Mouse (Mus musculus): ENCODE measurements around the gene Ttc37. TPM values are rescaled to one million over a fixed set of nuclear protein-coding genes. Genes with fewer than 3 reads are reported as not detected.

Ttc37 gene
- polyA plus RNA-seq, 1 experiment from 2014 or later: 20.1 TPM

- Histone ChIP-seq H3K27me3 (no peaks in the 10 kb centered on the region), H3K27ac (no peak overlapping the region), H3K36me3 (no peaks in the 10 kb centered on the region), H3K4me3 (no peak overlapping the region), H3K4me1 (no peaks in the 10 kb centered on the region), H3K9ac (no peak overlapping the region), H3K9me3 (no peaks in the 10 kb centered on the region), H3K4me2 (replicated peaks) (no peak overlapping the region)
- ATAC-seq (ENCODE audit: insufficient number of reproducible peaks, insufficient read depth, low FRiP score, low TSS enrichment): no peak
- WGBS: 81% methylated on average over 1 of the region's 1 CpGs
These were observed 24.2 kb upstream of the Ttc37 start for GRCm38 (mm10) chr13:76074323-76074722.

- peak overlapping the region; percentile 56 for H3K4me2 ChIP-seq (replicated peaks)
- ATAC-seq (ENCODE audit: insufficient number of reproducible peaks, insufficient read depth, low FRiP score, low TSS enrichment): peak; percentile 73; the same call in 1 of the 2 replicates
- 4% methylated on average over 16 of the region's 16 CpGs for WGBS
These were observed 430 bp upstream of the Ttc37 start for GRCm38 (mm10) chr13:76098116-76098492.

GRCm38 (mm10) chr13:76101989-76102388, 3.5 kb downstream of the Ttc37 start:
- WGBS: 91% methylated on average over 2 of the region's 2 CpGs
- H3K9me3 ChIP-seq: no peaks in the 10 kb centered on the region
- H3K4me2 ChIP-seq (replicated peaks): no peak overlapping the region
- no peaks in the 10 kb centered on the region for H3K27me3 ChIP-seq
- no peak overlapping the region for H3K4me3 ChIP-seq
- H3K4me1 ChIP-seq: no peaks in the 10 kb centered on the region
- peaks cover 7% of the 10 kb centered on the region for H3K36me3 ChIP-seq
- ATAC-seq (ENCODE audit: insufficient number of reproducible peaks, insufficient read depth, low FRiP score, low TSS enrichment): no peak
- no peak overlapping the region for H3K9ac ChIP-seq
- no peak overlapping the region for H3K27ac ChIP-seq

More at GRCm38 (mm10) chr13:76098116-76098492, 430 bp upstream of the Ttc37 start:
- H3K36me3 ChIP-seq: peaks cover 3% of the 10 kb centered on the region; the same call in 1 of the 2 replicates
- peak overlapping the region; percentile 63 for H3K9ac ChIP-seq
- H3K4me3 ChIP-seq: peak overlapping the region; percentile 83
- H3K27me3 ChIP-seq: no peaks in the 10 kb centered on the region
- H3K4me1 ChIP-seq: no peaks in the 10 kb centered on the region
- H3K9me3 ChIP-seq: no peaks in the 10 kb centered on the region
- peak overlapping the region; percentile 81 for H3K27ac ChIP-seq

GRCm38 (mm10) chr13:76109069-76109824, 10.7 kb downstream of the Ttc37 start:
- no peaks in the 10 kb centered on the region for H3K9me3 ChIP-seq
- no peak overlapping the region for H3K4me2 ChIP-seq (replicated peaks)
- no peaks in the 10 kb centered on the region for H3K4me1 ChIP-seq
- 89% methylated on average over 18 of the region's 18 CpGs for WGBS
- ATAC-seq (ENCODE audit: insufficient number of reproducible peaks, insufficient read depth, low FRiP score, low TSS enrichment): no peak
- no peak overlapping the region for H3K27ac ChIP-seq
- no peaks in the 10 kb centered on the region for H3K27me3 ChIP-seq
- H3K4me3 ChIP-seq: no peak overlapping the region
- H3K36me3 ChIP-seq: peaks cover 29% of the 10 kb centered on the region
- H3K9ac ChIP-seq: no peak overlapping the region

- H3K4me1 ChIP-seq: no peaks in the 10 kb centered on the region
- H3K9me3 ChIP-seq: no peaks in the 10 kb centered on the region
- no peak overlapping the region for H3K9ac ChIP-seq
- H3K27me3 ChIP-seq: no peaks in the 10 kb centered on the region
- H3K36me3 ChIP-seq: peaks cover 61% of the 10 kb centered on the region
- H3K27ac ChIP-seq: no peak overlapping the region
- no peak overlapping the region for H3K4me3 ChIP-seq
- WGBS: 88% methylated on average over 4 of the region's 4 CpGs
- H3K4me2 ChIP-seq (replicated peaks): no peak overlapping the region
- ATAC-seq (ENCODE audit: insufficient number of reproducible peaks, insufficient read depth, low FRiP score, low TSS enrichment): no peak
These were observed 30.3 kb downstream of the Ttc37 start for GRCm38 (mm10) chr13:76128799-76129198.

GRCm38 (mm10) chr13:76132415-76132814, 33.9 kb downstream of the Ttc37 start:
- Histone ChIP-seq H3K9ac (no peak overlapping the region), H3K36me3 (peaks cover 46% of the 10 kb centered on the region), H3K4me3 (no peak overlapping the region), H3K9me3 (no peaks in the 10 kb centered on the region), H3K27ac (no peak overlapping the region), H3K4me1 (no peaks in the 10 kb centered on the region), H3K4me2 (replicated peaks) (no peak overlapping the region), H3K27me3 (no peaks in the 10 kb centered on the region)
- no peak for ATAC-seq (ENCODE audit: insufficient number of reproducible peaks, insufficient read depth, low FRiP score, low TSS enrichment)
- WGBS: 83% methylated on average over 4 of the region's 4 CpGs

- peaks cover 32% of the 10 kb centered on the region for H3K36me3 ChIP-seq
These were observed 40.3 kb downstream of the Ttc37 start for GRCm38 (mm10) chr13:76138862-76139261.

GRCm38 (mm10) chr13:76141117-76141808, 42.7 kb downstream of the Ttc37 start:
- no peak overlapping the region for H3K27ac ChIP-seq
- peaks cover 24% of the 10 kb centered on the region for H3K36me3 ChIP-seq
- H3K4me2 ChIP-seq (replicated peaks): no peak overlapping the region
- no peak overlapping the region for H3K9ac ChIP-seq
- no peaks in the 10 kb centered on the region for H3K9me3 ChIP-seq
- ATAC-seq (ENCODE audit: insufficient number of reproducible peaks, insufficient read depth, low FRiP score, low TSS enrichment): no peak
- H3K27me3 ChIP-seq: no peaks in the 10 kb centered on the region
- 89% methylated on average over 12 of the region's 12 CpGs for WGBS
- no peaks in the 10 kb centered on the region for H3K4me1 ChIP-seq
- H3K4me3 ChIP-seq: no peak overlapping the region

More at GRCm38 (mm10) chr13:76138862-76139261, 40.3 kb downstream of the Ttc37 start:
- H3K27ac ChIP-seq: no peak overlapping the region
- WGBS: 80% methylated on average over 3 of the region's 3 CpGs
- no peaks in the 10 kb centered on the region for H3K4me1 ChIP-seq
- no peak for ATAC-seq (ENCODE audit: insufficient number of reproducible peaks, insufficient read depth, low FRiP score, low TSS enrichment)
- no peak overlapping the region for H3K4me2 ChIP-seq (replicated peaks)
- no peaks in the 10 kb centered on the region for H3K27me3 ChIP-seq
- H3K4me3 ChIP-seq: no peak overlapping the region
- no peaks in the 10 kb centered on the region for H3K9me3 ChIP-seq
- no peak overlapping the region for H3K9ac ChIP-seq

GRCm38 (mm10) chr13:76150483-76150882, 51.9 kb downstream of the Ttc37 start:
- no peak overlapping the region for H3K4me2 ChIP-seq (replicated peaks)
- no peak overlapping the region for H3K4me3 ChIP-seq
- 89% methylated on average over 5 of the region's 5 CpGs for WGBS
- no peaks in the 10 kb centered on the region for H3K27me3 ChIP-seq
- ATAC-seq (ENCODE audit: insufficient number of reproducible peaks, insufficient read depth, low FRiP score, low TSS enrichment): no peak
- no peak overlapping the region for H3K27ac ChIP-seq
- H3K4me1 ChIP-seq: no peaks in the 10 kb centered on the region
- peaks cover 31% of the 10 kb centered on the region for H3K36me3 ChIP-seq
- H3K9ac ChIP-seq: no peak overlapping the region
- no peaks in the 10 kb centered on the region for H3K9me3 ChIP-seq

- Histone ChIP-seq H3K4me3 (no peak overlapping the region), H3K9me3 (no peaks in the 10 kb centered on the region), H3K27ac (no peak overlapping the region), H3K9ac (no peak overlapping the region), H3K4me1 (no peaks in the 10 kb centered on the region), H3K36me3 (peaks cover 51% of the 10 kb centered on the region), H3K27me3 (no peaks in the 10 kb centered on the region), H3K4me2 (replicated peaks) (no peak overlapping the region)
- 94% methylated on average over 3 of the region's 3 CpGs for WGBS
- no peak for ATAC-seq (ENCODE audit: insufficient number of reproducible peaks, insufficient read depth, low FRiP score, low TSS enrichment)
These were observed 58.6 kb downstream of the Ttc37 start for GRCm38 (mm10) chr13:76157099-76157498.

GRCm38 (mm10) chr13:76157508-76157907, 59.0 kb downstream of the Ttc37 start:
- Histone ChIP-seq H3K27ac (no peak overlapping the region), H3K9me3 (no peaks in the 10 kb centered on the region), H3K4me1 (no peaks in the 10 kb centered on the region), H3K4me3 (no peak overlapping the region), H3K9ac (no peak overlapping the region), H3K27me3 (no peaks in the 10 kb centered on the region), H3K4me2 (replicated peaks) (no peak overlapping the region), H3K36me3 (peaks cover 55% of the 10 kb centered on the region)
- no peak for ATAC-seq (ENCODE audit: insufficient number of reproducible peaks, insufficient read depth, low FRiP score, low TSS enrichment)
- WGBS: 95% methylated on average over 1 of the region's 1 CpGs

- H3K36me3 ChIP-seq: peaks cover 53% of the 10 kb centered on the region
These were observed 62.1 kb downstream of the Ttc37 start for GRCm38 (mm10) chr13:76160587-76160986.

More at GRCm38 (mm10) chr13:76160587-76160986, 62.1 kb downstream of the Ttc37 start:
- Histone ChIP-seq H3K4me2 (replicated peaks) (no peak overlapping the region), H3K27ac (no peak overlapping the region), H3K4me3 (no peak overlapping the region), H3K9ac (no peak overlapping the region), H3K27me3 (no peaks in the 10 kb centered on the region), H3K9me3 (no peaks in the 10 kb centered on the region), H3K4me1 (no peaks in the 10 kb centered on the region)
- WGBS: 81% methylated on average over 2 of the region's 2 CpGs
- no peak for ATAC-seq (ENCODE audit: insufficient number of reproducible peaks, insufficient read depth, low FRiP score, low TSS enrichment)

Measured in embryonic facial prominence, embryonic 12.5 days (tissue).